8 mouse cellular contexts compared by ENCODE assay signal in the genomic region with DNA sequence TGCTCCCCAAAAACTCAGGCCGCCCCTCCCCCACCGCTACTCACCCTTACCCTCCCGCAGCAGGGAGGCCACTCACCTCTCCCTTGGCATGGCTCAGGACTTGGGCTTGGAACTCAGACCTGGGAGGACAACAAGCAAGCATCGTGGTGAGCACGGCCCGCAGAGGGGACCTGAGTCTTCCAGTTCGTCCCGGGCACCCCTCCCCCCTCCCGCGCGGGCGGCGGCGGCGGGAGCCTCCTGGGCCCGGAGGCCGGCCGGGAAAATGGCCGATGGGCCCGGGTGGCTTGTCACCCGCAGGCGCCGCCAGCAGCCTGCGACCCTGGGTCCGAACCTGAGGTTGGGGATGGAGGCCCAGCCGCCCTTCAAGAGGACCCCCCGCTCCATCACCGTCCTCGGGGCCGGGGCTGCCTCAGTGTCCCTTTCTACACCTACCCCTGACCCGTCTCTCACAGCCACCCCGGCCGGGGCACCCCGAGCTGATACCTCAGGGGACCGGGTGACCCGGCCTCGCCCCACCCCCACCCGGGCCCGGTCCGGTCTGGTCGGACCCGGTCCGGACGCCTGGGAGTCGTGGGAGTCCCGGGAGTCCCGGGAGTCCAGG. TPM values are rescaled to one million over a fixed set of nuclear protein-coding genes. Genes with fewer than 3 reads are reported as not detected.
DNase-seq lines count a peak whose midpoint lies in the region; ATAC-seq and TF ChIP-seq lines count a peak whose summit lies in the region.

No protein-coding gene starts in this region.

- peaks cover 4% of the 10 kb centered on the region for H3K4me1 ChIP-seq in ES-Bruce4 (ENCODE audit: control insufficient read depth, insufficient read depth, low read length)
- H3K4me1 ChIP-seq in cerebellum, adult 2 months (ENCODE audit: control insufficient read depth, insufficient read depth, low read length) = peaks cover 3% of the 10 kb centered on the region; the same call in 1 of the 2 replicates
- H3K4me1 ChIP-seq in kidney, adult 2 months (ENCODE audit: control insufficient read depth, insufficient read depth, low read length) = no peaks in the 10 kb centered on the region
- H3K4me1 ChIP-seq in liver, embryonic 16.5 days (ENCODE audit: control insufficient read depth, low read depth, low read length) = peaks cover 36% of the 10 kb centered on the region

- under 1% methylated on average over 47 of the region's 47 CpGs for WGBS in cerebellum, adult 2 months
- 1% methylated on average over 41 of the region's 47 CpGs for WGBS in kidney, adult 2 months
- WGBS in liver, embryonic 16.5 days (ENCODE audit: insufficient replicate concordance) = under 1% methylated on average over 47 of the region's 47 CpGs

- peak overlapping the region; percentile 96 for H3K9ac ChIP-seq in ES-Bruce4 (ENCODE audit: low read depth, poor library complexity, severe bottlenecking)
- H3K9ac ChIP-seq in liver, embryonic 16.5 days (ENCODE audit: low read depth, low read length) = peak overlapping the region; percentile 86

- peaks cover 31% of the 10 kb centered on the region for H3K36me3 ChIP-seq in ES-Bruce4 (ENCODE audit: control insufficient read depth, insufficient read depth, low read length, poor library complexity, severe bottlenecking)
- no peaks in the 10 kb centered on the region for H3K36me3 ChIP-seq in kidney, adult 2 months (ENCODE audit: control insufficient read depth, insufficient read depth, low read length)
- H3K36me3 ChIP-seq in liver, embryonic 16.5 days (ENCODE audit: control insufficient read depth, insufficient read depth) = peaks cover 18% of the 10 kb centered on the region

- no peak for TF ChIP-seq CTCF in ES-Bruce4 (IDR thresholded peaks at IDR 0.05; ENCODE audit: low read depth, low read length)
- no peak for TF ChIP-seq CTCF in cerebellum, adult 2 months (IDR thresholded peaks at IDR 0.05; ENCODE audit: borderline replicate concordance, insufficient read depth, low read depth, low read length)
- TF ChIP-seq CTCF in kidney, adult 2 months (conservative IDR thresholded peaks at IDR 0.05; ENCODE audit: insufficient read depth, insufficient read length, low read depth, low read length) = no peak

- peak; percentile 53 for DNase-seq in 3134 (ENCODE audit: extremely low read depth, insufficient read length, low spot score)
- DNase-seq in cerebellum, adult 2 months = peak; percentile 59 to 62
- DNase-seq in gastrocnemius, postnatal 25 days = peak; percentile 9
- peak; percentile 10 for DNase-seq in kidney, adult 2 months
- DNase-seq in retina, postnatal 1 day = peak; percentile 51

- no peak for TF ChIP-seq POLR2A in ES-Bruce4 (IDR thresholded peaks at IDR 0.05; ENCODE audit: insufficient read depth, low read length)
- no peak for TF ChIP-seq POLR2A in cerebellum, adult 2 months (IDR thresholded peaks at IDR 0.05; ENCODE audit: borderline replicate concordance, insufficient read depth, low read length)
- TF ChIP-seq POLR2A in kidney, adult 2 months (IDR thresholded peaks at IDR 0.05; ENCODE audit: low read depth, low read length) = no peak

- no peak for TF ChIP-seq EP300 in ES-Bruce4 (IDR thresholded peaks at IDR 0.05; ENCODE audit: insufficient read depth, low read depth, low read length)

- H3K4me2 ChIP-seq in liver, embryonic 16.5 days (ENCODE audit: low read depth, low read length) = peak overlapping the region; percentile 97

- H3K27me3 ChIP-seq in ES-Bruce4 (ENCODE audit: control insufficient read depth, insufficient read depth, low read length, poor library complexity, severe bottlenecking) = no peaks in the 10 kb centered on the region
- H3K27me3 ChIP-seq in cerebellum, adult 2 months (ENCODE audit: control insufficient read depth, insufficient read depth, low read length) = no peaks in the 10 kb centered on the region
- no peaks in the 10 kb centered on the region for H3K27me3 ChIP-seq in kidney, adult 2 months (replicated peaks; ENCODE audit: control insufficient read depth, insufficient read depth, low read length)
- H3K27me3 ChIP-seq in liver, embryonic 16.5 days (ENCODE audit: control insufficient read depth, insufficient read depth, low read depth, low read length) = no peaks in the 10 kb centered on the region

- no peaks in the 10 kb centered on the region for H3K9me3 ChIP-seq in ES-Bruce4 (replicated peaks; ENCODE audit: control insufficient read depth, insufficient read depth, low read length, poor library complexity, severe bottlenecking)
- no peaks in the 10 kb centered on the region for H3K9me3 ChIP-seq in liver, embryonic 16.5 days (replicated peaks; ENCODE audit: control insufficient read depth, low read length)

- peak overlapping the region; percentile 98 for H3K4me3 ChIP-seq in ES-Bruce4 (ENCODE audit: low read depth, low read length)
- H3K4me3 ChIP-seq in cerebellum, adult 2 months (replicated peaks; ENCODE audit: insufficient read depth, low read depth, low read length) = peak overlapping the region; percentile 88
- peak overlapping the region; percentile 63 for H3K4me3 ChIP-seq in kidney, adult 2 months (ENCODE audit: insufficient read depth, low read depth, low read length)
- peak overlapping the region; percentile 91 for H3K4me3 ChIP-seq in liver, embryonic 16.5 days (ENCODE audit: low read depth, low read length)

- no peak for ATAC-seq in liver, embryonic 16.5 days (ENCODE audit: low read depth)
- no peak for ATAC-seq in inflammation-experienced regulatory T-cells, adult 6 months

- H3K27ac ChIP-seq in ES-Bruce4 (ENCODE audit: insufficient read depth, low read length) = no peak overlapping the region
- H3K27ac ChIP-seq in cerebellum, adult 2 months (ENCODE audit: insufficient read depth, low read length) = no peak overlapping the region
- no peak overlapping the region for H3K27ac ChIP-seq in kidney, adult 2 months (ENCODE audit: insufficient read depth, low read depth, low read length)
- peak overlapping the region; percentile 82 for H3K27ac ChIP-seq in liver, embryonic 16.5 days (ENCODE audit: low read length)

RNA-seq across cellular contexts. Expression of gene Ccne1, which starts 0.5 kb away (rescaled TPM):
- polyA plus RNA-seq in ES-Bruce4 (2011; ENCODE audit: insufficient read depth, insufficient read length, low read depth, missing spikeins) = 94.4 and 105 TPM in 2 replicates
- polyA plus RNA-seq in cerebellum, adult 2 months (2012; rRNA removed) = 19.6 and 20.3 TPM in 2 replicates
- total RNA-seq in gastrocnemius, postnatal 25 days (2021) = 1 to 10 TPM in 1 of 2 experiments, under 1 TPM in 1; 0.33 to 1.3 TPM
- polyA plus RNA-seq in kidney, adult 2 months (2012; rRNA removed) = 0.41 and 0.95 TPM in 2 replicates
- polyA plus RNA-seq in liver, embryonic 16.5 days (2015; fragmentation: Nextera tagmentation; extraction: Ambion mirVana) = 59.0 and 68.6 TPM in 2 replicates
- 10 to 100 TPM in 1 of 3 experiments, 1 to 10 TPM in 2; 2.7 to 11.0 (median 3.2) TPM for polyA plus RNA-seq in inflammation-experienced regulatory T-cells, adult 6 months (2017; shearing (Covaris generic))

Comparison
In these comparisons a context has a peak if more than half of its experiments do, and no peak if none do; other contexts are left out.
1. DNase-seq: peak in every context shown above with its lines; median percentile 60 in cerebellum, adult 2 months; 53 in 3134; 51 in retina, postnatal 1 day; 10 in kidney, adult 2 months; 9 in gastrocnemius, postnatal 25 days.